Mouse (Mus musculus) kidney, adult 9 months (tissue): ENCODE results near the gene Ewsr1.
A peak's percentile ranks its signal among the peaks of the same experiment; 100 is the strongest.

ENCODE experiments used
- DNase-seq: peaks from one replicate; pipeline ENCODE4 v3.0.0; 2022

Gene Ewsr1

DNA sequence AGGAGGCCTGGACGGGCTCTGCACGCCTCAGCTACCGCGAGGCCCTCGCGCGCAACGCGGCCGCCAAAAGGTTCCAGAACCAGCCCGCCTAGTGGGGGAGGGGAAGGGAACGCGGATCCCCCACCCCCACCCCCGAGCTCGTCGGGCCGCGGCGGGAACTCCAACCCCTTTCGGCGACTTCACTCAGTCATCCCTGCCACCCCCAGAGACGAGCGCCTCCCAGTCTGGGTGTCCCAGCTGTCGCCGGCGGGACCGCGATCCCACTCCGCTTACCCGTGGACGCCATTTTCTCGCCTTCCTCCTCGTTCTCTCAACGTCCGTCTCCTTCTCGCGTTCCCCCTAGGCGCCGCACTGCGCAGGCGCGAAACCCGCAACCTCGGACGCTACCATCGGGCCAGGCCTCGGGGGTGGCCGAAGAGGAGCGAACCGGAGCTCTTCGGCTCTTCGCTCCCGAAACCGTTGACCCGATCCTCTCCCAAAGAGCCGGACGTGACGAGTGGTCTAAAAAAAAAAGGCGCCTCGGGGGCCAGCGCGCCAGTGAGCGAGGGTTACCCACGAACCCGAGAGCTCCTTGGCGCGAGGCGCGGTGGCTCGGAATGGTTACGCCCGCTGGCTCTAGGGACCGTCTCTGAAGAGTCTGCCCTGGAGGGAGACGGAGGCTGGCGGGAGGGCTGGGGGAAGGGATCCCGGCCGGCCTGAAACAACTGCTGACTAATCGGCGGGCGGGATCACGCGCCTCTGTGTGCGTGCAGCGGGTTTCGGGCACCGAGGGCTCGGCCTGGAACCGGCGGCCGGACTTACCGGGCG lies at the start of gene Ewsr1, which contains the start of gene Rhbdd3:
Ewsr1 (minus strand) TSS at position 531 of the 807 bp plus-strand sequence.
Rhbdd3 (plus strand) TSS at position 191 of the 807 bp plus-strand sequence.
- DNase-seq = peak; percentile 97

GRCm38 (mm10) chr11:5145600-5145999 lies 46.5 kb upstream of the Ewsr1 start:
- DNase-seq = no peak

- DNase-seq = no peak
Measured at GRCm38 (mm10) chr11:5141965-5142364, 42.9 kb upstream of the Ewsr1 start.

- DNase-seq = no peak
Measured at GRCm38 (mm10) chr11:5141252-5141651, 42.2 kb upstream of the Ewsr1 start.

- peak; percentile 66 for DNase-seq
Measured at GRCm38 (mm10) chr11:5140619-5141018, 41.6 kb upstream of the Ewsr1 start.

GRCm38 (mm10) chr11:5139372-5139771 lies 40.3 kb upstream of the Ewsr1 start:
- no peak for DNase-seq

DNA sequence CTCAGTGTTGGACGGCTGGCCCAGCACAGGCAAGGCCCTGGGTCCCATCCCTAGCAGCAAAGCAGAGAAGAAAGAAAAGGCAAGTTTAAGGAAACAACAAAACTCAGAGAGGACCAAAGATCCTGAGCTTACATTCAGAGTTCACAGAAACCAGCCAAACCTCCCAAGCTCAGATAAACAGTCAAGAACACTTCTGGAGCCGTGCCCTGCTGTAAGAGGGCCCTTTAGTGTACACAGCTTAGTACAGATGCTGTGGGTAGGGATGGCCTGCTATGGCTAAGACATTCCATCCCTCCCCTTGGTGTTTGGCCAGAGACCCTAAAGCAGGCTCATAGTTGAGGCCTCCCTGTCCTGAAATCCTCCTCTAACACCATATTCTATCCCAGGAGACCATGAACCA lies 39.6 kb upstream of the Ewsr1 start:
- DNase-seq = no peak

DNA sequence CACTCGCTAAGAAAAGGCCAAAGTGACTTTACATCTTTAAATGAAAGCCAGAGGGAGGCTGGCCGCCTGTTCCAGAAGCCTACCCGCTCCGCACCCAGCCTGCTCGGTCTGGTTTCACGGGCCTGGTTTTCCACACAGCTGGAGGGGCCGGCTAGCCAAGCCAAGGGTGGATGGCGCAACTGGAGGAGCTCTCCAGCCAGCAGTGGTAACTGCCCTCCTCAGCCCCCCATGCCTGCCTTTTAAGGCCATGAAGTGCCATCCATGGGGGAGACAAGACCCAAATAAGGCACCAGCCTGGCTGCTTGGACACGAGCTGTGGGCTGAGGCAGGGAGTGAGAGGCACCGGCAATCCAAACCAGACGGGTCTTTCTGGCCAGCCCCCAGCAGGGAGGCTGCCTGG lies 36.8 kb upstream of the Ewsr1 start:
- peak; percentile 52 for DNase-seq

- DNase-seq = peak; percentile 68
Measured at GRCm38 (mm10) chr11:5132751-5133150, 33.7 kb upstream of the Ewsr1 start.

DNA sequence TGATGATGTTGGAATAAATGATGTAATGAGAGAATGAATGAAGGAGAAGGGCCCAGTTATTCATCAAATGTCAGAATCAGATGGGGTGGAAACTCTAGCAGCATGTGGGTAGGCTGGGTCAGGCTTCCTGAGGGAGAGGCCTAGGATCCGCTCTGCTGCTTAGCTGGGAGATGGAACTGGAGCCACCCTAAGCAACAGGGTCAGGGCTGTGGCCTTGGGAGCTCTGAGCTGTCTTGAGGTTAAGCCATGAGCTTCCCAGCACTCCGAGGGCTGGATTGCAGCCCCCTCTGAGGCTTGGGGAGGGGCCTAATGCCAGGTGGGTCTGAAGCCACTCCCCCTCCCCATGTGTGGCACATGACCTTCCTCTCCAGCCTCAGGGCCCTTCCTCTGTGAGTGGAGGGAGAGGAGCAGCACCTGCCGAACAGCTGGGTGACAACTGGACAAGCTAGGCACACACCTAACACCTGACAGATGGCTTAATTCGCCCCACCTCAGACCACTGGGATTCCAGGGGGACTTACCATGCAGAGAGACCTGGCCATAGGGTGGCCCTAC lies 31.1 kb upstream of the Ewsr1 start:
- no peak for DNase-seq

DNA sequence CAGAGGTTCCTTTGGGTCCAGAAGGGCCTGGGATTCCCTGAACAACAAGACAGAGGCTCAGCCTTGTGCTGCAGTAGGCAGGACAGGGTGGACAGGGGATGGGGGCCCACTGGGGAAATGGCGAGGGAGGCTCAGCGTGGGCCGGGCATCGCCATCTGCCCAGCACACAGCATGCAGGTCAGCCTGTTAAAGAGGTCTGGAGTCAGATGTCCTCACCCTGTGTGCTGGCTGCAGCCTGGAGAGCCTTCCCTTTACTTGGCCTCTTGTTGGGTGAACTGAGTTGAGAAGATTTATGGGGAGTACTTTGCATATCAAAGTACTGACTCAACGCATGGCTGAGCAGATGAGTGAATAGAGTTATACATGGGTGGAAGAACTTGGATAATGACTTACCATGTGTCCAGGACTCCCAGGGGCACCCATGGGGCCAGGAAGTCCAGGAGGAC lies 30.0 kb upstream of the Ewsr1 start:
- no peak for DNase-seq

- DNase-seq = no peak
Measured at GRCm38 (mm10) chr11:5125713-5126112, 26.6 kb upstream of the Ewsr1 start.

- peak; percentile 93 for DNase-seq
Measured at GRCm38 (mm10) chr11:5114931-5115581, 16.0 kb upstream of the Ewsr1 start.

DNA sequence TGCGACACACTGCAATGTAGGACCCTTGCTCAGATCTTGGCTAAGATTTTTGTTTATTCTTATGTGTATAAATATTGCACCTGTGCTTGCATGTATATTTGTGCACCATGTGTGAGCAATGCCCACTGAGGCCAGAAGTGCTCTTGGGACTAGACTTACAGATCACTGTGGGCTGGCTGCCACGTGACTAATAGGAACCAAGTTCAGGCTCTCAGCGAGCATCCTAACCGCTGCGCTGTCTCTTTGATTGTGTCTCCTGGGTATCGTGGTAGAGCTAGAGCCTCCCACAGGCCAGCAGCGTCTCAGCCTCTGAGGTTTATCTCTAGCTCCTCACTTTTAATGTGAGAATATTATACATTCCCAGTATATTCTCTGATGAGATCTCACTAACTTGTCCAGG lies 14.6 kb upstream of the Ewsr1 start:
- no peak for DNase-seq

DNA sequence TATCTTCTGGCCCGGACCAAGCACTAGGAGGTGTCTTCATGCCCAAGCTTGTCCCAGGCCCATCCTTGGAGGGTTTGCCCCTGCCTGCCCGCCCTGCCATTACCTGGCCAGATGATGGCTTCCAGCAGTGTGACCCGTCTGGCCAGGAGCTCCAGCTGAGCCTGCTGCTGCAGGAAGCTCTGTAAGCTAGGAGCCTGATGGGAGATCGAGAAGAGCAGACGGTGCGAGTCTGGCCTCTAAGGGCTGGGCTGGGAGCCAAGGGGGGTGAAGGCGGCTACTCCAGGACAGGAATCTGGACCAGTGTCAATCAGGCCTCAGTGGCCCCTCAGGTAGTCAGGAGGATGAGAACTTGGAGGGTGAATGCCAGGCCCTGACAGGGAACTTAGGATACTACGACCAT lies 10.4 kb upstream of the Ewsr1 start:
- DNase-seq = no peak

GRCm38 (mm10) chr11:5103986-5104509 lies 5.0 kb upstream of the Ewsr1 start:
- DNase-seq = no peak

DNA sequence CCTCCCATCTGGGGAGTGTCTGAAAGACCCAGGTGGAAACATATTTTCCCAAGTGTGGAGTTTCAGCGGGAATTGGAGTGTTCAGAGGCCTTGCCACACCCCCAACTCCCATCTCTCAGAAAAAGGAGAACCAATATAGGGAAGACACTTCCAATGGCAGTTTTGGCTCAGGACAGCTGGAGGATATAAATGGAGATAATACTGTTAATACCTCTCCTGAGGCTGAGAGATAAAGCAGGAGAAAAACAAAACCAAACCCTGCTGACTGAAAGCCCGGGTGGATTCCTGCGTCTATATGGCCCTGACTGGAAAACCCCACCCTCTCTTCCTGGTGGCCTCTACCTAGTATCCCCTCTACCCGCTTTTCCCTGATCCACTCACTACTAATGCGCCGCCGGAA lies 3.3 kb upstream of the Ewsr1 start:
- DNase-seq = no peak

GRCm38 (mm10) chr11:5101641-5102040 lies 2.6 kb upstream of the Ewsr1 start:
- no peak for DNase-seq

DNA sequence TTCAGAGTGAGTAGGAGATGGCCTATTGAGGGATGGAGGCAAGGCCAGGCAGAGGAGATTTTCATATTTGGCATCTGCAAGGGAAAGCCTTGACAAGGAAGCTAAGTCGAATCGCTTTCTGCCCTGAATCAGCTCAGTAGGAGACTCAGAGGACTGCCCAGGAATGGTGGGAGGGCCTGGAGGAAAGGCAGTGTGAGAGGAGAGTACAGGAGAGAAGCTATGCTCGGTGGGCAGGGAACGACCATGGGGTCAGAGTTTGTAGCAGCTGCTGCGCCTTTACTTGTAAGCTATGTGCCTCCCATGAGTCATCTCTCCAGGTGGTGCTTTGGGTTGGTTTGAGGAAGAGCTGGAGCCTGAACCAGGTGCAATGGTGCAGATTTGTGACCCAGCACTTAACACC lies 1.7 kb upstream of the Ewsr1 start:
- DNase-seq = no peak

- peak; percentile 42 for DNase-seq
Measured at GRCm38 (mm10) chr11:5100283-5100682, 1.2 kb upstream of the Ewsr1 start.

- DNase-seq = peak; percentile 91
Measured at GRCm38 (mm10) chr11:5099576-5100183, 614 bp upstream of the Ewsr1 start.

GRCm38 (mm10) chr11:5098035-5098735 lies 881 bp downstream of the Ewsr1 start:
- DNase-seq = peak; percentile 67
